Mouse (Mus musculus) bone marrow macrophage, adult 2 months (primary cell): ENCODE results near the gene Myl12a.

Experiments used
- CTCF ChIP-seq: IDR thresholded peaks from 2 replicates; pipeline ENCODE4 v1.5.1; 2012; ENCODE audit warnings: low read depth, mild to moderate bottlenecking, low read length, moderate library complexity
- POLR2A ChIP-seq: IDR thresholded peaks from 2 replicates; pipeline ENCODE4 v1.6.1; 2012; ENCODE audit warnings: mild to moderate bottlenecking, low read depth, low read length, borderline replicate concordance

GRCm38 (mm10) chr17:71006976-71007375 lies 4.3 kb upstream of the Myl12a start:
- TF ChIP-seq CTCF (no peak), POLR2A (no peak)
